Mouse (Mus musculus): Measurements from ENCODE around the gene Pkp4. TPM values are rescaled to one million over a fixed set of nuclear protein-coding genes. Genes with fewer than 3 reads are reported as not detected.

Gene Pkp4
- total RNA-seq, 2 experiments from 2014 or later, result 165 to 170 TPM

DNA sequence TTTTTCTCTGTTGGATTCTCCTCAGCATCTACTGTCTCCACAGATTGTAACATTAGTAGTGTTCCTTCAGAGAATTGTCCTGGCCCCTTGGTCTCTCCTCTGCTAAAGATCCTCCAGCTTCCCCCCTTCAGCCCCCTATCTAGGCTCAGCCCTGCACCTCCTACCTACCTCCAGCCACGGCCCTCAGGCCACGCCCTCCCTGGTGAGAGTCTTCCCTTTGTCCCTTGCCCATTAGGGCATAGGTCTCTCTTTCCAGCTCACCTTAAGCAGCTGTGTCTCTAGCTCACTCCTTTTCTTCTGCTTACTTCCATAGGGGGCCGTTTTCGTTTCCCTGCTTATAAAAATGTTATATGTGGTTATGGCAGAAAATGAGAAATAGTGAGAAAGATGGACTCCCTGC is 22.9 kb downstream of the Pkp4 start:
- intact Hi-C loops (cut with DNase I), result no loop called here
- no peak for DNase-seq

DNA sequence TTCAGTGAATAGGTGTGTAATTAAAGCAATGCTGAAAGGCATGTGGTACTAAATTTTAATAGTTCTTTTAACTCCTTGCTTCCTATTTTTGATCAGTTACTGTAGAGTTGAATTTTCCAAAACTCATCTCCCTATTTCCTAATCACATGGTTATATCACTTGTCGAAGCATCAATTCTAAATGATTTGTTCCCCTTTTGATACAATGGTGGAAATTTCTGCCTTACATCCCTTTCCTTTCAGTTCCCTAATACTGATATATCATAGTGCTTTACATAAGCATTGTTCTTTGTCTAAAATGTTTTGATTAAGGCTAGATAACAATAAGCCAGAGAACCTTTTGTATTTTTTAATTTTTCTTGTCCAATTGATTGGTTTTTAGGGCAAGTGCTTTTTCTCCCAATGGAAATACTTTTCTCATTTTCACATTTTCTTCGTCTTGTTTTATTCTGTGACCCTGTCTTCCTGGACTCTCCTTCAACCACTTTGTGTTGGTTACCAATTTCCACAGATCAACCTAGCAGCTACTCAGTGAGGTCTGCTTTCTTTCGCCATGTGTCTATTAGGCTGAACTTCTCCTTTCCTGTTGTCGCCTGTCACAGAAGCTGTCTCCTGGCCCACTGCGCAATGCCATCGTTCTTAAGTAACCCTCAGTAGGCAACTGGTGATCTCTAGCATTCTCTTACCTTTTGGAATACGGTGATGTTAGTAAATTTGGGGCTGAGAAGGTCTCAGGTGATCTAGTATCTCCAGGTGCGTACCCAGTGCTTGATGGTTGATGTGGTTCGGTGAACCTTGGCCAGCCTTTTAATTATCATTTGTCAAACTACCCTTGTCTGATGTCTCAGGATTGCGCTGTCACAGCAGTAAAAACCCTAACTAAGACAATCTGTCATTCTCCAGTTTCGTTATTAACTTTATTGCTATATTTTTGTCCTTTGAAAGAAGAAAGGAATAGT is 23.7 kb downstream of the Pkp4 start:
- intact Hi-C loops (cut with DNase I), result no loop called here
- DNase-seq, result no peak

- no peak for DNase-seq
- intact Hi-C loops (cut with DNase I), result no loop called here
Measured at GRCm38 (mm10) chr2:59186122-59186521, 25.5 kb downstream of the Pkp4 start.

DNA sequence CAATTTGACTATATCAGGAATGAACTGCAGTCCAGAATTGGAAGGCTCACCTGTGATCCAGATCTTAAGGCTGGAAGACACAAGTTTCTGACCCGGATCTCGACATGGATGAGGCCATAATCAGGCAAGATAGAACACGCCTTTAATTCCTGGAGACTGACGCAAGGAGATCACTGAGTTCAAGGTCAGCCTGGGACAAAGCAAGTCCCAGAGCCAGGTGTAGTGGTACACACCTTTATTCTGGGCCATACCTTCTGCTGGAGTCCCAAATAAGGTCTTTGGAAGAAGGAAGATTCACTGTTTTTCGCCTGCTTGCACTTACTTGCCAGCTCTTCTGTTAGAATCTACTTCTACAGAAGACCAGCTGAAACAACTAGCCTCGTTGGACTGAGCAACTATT is 26.3 kb downstream of the Pkp4 start:
- intact Hi-C loops (cut with DNase I), result no loop called here

DNA sequence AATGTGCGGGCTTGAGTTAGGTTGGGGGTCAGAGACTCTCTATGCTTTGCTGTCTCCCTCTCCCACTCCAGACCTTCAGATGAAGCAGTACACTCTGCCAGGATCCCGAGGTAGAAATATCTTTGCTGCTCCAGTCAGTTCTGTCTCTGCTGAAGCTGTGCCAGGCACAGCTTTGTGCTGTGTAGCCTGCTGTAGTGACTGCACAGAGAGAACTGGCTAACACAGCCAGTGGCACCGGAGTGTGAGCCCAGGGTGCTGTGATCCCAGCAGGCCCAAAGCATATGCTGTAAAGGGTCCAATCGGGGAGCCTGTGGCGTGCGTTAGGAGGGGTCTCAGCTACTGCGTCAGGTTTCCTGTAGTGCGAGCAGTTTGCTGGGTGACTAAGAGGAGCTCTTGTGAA is 27.7 kb downstream of the Pkp4 start:
- no peak for DNase-seq
- intact Hi-C loops (cut with DNase I), result no loop called here

More for the DNA sequence above, 26.3 kb downstream of the Pkp4 start:
- no peak for DNase-seq

- intact Hi-C loops (cut with DNase I), result no loop called here
- no peak for DNase-seq
Measured at GRCm38 (mm10) chr2:59189661-59190185, 29.1 kb downstream of the Pkp4 start.

DNA sequence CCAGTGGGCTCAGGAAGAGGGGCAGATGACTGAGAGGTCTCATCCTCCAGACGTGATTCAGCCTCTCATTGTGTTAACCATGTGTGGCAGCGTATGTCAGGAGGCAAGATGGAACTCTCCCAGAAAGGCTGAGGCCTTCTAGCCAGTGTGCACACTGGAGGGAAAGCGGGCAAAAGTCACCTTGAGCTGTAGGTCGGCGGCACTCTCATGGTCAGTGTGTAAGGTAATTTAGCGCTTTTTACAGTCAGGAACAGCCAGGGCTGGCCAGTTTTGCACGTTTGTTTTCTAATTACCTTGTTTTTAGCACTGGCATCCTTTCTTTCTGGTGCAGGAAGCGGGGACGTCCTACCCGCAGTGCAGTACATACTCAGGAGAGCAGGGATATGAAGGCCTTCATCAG is 29.5 kb downstream of the Pkp4 start:
- no peak for DNase-seq
- intact Hi-C loops (cut with DNase I), result no loop called here

DNA sequence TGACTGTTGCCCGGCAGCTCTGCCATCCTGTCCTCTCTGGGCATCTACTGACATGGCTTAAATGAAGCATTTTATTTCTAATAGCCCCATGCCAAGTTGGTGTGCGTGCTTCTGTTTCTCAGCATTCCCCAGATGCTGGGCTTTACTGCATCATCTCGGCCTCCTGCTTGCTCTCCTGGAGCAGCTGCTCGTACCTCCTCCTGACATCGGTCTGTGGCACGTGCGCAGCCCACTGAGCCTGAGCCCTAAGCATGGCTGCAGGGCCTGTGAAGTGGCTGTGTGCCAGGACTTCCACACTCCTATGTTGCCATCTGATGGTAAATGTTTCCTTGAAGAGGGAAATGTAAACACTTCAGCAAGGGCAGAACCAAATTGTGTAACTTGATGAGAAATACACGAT is 30.8 kb downstream of the Pkp4 start:
- peak; percentile 75 for DNase-seq
- intact Hi-C loops (cut with DNase I), result no loop called here

DNA sequence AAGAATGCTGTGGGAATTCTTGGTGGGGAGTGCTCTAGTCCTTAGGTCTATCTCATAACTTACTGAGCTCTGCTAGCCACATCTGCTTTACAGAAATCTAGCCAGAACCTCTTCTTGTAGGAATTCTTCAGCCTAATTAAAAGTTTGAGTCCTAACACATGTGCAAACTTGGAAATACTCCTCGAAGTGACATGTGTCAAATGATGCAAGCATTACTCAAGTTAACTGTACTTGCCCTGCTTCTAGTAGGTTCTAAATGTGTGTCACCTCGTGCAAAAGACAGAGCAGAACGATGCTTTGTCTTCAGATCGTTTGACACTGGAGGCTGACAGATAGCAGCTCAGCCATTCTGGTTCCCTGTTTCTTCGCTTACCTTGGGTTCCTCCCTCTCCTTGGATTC is 32.5 kb downstream of the Pkp4 start:
- intact Hi-C loops (cut with DNase I), result no loop called here
- DNase-seq, result no peak

DNA sequence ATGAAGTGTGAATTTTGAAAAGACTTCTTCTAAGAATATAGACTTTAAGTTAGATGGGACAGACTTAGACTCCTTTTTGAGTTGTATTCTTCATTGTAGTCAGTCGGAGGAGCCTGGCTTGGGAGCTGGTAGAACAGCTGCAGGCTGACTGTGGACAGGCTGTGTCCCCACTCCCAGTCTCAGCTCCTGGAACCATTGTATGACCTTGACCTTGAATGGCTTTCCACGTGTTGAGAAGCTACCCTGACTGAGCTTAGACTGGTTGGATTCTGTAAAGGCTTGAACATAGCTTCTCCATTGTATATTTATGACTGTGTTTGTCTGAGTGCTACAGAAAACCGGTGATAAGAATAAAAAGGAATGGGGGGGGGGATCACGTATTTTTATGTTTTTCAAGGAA is 36.5 kb downstream of the Pkp4 start:
- no peak for DNase-seq
- intact Hi-C loops (cut with DNase I), result no loop called here

DNA sequence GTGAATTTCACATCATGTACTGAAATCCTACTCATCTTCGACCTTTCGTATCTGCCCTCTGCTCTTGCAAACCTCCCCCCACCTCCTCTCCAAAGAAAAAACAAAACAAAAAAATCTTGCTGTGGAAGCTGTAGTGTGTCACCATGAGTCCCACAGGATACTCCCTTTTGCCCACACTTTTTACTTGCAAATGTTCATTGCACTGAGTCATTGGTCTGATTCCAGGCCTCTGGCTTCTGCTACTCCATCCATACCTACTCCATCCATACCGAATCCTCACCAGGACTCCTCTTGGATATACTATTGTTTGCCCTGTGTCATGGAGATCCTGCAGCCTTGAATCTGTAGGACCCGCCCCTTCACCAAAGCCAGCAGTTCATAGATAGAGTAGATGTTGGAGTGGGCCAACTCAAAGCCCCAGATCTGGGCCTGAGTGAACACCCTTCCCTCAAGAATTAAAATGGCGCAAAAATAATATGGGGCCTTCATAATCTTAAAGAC is 38.9 kb downstream of the Pkp4 start:
- intact Hi-C loops (cut with DNase I), result no loop called here
- no peak for DNase-seq

- intact Hi-C loops (cut with DNase I), result no loop called here
- no peak for DNase-seq
Measured at GRCm38 (mm10) chr2:59200511-59200910, 39.9 kb downstream of the Pkp4 start.

GRCm38 (mm10) chr2:59202930-59203329 is 42.3 kb downstream of the Pkp4 start:
- intact Hi-C loops (cut with DNase I), result no loop called here
- no peak for DNase-seq

GRCm38 (mm10) chr2:59203627-59204425 is 43.2 kb downstream of the Pkp4 start:
- no peak for DNase-seq
- intact Hi-C loops (cut with DNase I), result no loop called here

GRCm38 (mm10) chr2:59205092-59205491 is 44.4 kb downstream of the Pkp4 start:
- intact Hi-C loops (cut with DNase I), result no loop called here
- no peak for DNase-seq

DNA sequence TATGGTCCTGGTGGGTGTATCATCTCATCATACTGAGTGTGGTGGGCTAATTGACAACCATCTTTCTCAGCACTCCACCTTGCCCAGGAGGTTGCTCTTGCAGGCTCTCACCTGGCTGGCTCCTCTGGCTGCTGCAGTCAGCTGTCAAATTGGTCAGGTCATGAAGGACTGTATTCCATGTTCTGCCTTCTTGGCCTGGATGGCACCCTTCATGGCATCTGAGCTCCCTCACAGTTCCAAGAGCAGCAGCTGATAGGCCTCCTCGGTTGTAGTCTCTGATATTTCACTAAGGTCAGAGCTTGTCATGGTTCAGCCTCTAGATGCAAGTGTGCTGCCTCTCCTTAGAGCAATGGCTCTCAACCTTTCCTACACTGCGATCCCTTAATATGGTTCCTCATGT is 45.5 kb downstream of the Pkp4 start:
- intact Hi-C loops (cut with DNase I), result no loop called here

DNA sequence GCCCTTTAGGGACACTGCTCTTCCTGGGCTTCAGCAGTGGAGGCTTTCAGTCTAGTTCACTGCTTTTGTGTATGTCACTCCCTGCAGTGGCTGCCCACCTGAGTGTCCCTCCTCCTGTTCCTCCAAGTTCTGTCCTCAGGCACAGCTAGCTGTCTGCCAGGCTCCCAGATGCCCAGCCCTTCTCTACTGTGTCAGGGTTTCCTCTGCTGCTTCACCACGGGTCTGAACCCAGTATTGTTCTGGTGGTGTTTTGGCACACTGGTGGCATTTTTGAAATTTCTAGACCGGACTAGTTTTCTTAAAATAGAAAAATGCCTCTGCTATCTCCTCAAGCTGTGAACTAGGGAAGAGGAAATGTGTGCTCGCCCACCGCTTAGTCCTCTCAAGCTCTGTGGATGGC is 46.6 kb downstream of the Pkp4 start:
- no peak for DNase-seq
- intact Hi-C loops (cut with DNase I), result no loop called here

More for the DNA sequence above, 45.5 kb downstream of the Pkp4 start:
- DNase-seq, result no peak

DNA sequence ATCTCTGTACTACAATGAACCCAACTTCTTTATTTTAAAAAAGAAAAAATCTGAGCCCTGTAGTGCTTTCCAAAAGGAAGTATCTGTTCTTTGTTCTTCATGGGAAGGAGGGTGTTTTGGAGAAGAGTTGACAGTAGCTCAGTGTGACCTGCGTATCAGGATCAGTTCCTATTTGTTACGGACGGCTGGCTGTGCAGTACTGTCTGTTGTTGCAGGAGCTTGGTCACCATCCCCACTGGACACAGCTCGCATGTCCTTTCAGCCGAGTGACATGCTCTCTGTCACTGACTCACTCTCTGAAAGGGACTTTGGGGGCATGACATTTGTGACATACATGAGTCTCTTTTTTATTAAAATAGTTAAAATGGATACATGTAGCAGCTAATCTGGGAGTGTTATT is 47.1 kb downstream of the Pkp4 start:
- intact Hi-C loops (cut with DNase I), result no loop called here
- peak; percentile 40 for DNase-seq

- DNase-seq, result no peak
- intact Hi-C loops (cut with DNase I), result no loop called here
Measured at GRCm38 (mm10) chr2:59208276-59208675, 47.6 kb downstream of the Pkp4 start.

- no peak for DNase-seq
- intact Hi-C loops (cut with DNase I), result no loop called here
Measured at GRCm38 (mm10) chr2:59211051-59211450, 50.4 kb downstream of the Pkp4 start.

DNA sequence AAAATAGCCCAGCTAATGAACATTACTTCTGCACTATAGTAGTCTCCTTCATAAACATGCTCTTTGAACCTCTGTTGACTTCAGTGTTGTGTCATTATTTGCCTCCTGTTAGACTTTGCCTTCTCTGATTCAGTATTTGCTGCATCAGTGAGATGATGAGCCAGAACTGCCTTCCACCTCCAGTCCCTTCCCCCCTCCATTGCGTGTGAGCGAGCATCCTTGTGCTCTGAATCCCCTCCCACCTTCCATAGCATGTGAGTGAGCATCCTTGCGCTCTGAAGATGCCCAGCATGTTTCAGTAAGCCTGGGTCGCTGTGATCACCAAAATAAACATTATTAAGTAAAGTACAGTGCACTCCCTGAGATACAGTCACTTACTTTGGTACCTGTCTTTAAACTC is 51.8 kb downstream of the Pkp4 start:
- DNase-seq, result no peak
- intact Hi-C loops (cut with DNase I), result no loop called here
